Mouse (Mus musculus) neural tube, postnatal 0 days (tissue): Measurements from ENCODE around the gene Micu2. TPM values are rescaled to one million over a fixed set of nuclear protein-coding genes. Genes with fewer than 3 reads are reported as not detected.

Source experiments
- polyA plus RNA-seq: library from polyadenylated mRNA; unstranded; fragments of >200 nt; fragmentation: Nextera tagmentation; extraction: Ambion mirVana; gene quantifications from 2 replicates; pipeline ENCODE4 v1.2.1, GENCODE M21; 2015

Gene Micu2
- polyA plus RNA-seq, result 63.4 and 67.8 TPM in 2 replicates

DNA sequence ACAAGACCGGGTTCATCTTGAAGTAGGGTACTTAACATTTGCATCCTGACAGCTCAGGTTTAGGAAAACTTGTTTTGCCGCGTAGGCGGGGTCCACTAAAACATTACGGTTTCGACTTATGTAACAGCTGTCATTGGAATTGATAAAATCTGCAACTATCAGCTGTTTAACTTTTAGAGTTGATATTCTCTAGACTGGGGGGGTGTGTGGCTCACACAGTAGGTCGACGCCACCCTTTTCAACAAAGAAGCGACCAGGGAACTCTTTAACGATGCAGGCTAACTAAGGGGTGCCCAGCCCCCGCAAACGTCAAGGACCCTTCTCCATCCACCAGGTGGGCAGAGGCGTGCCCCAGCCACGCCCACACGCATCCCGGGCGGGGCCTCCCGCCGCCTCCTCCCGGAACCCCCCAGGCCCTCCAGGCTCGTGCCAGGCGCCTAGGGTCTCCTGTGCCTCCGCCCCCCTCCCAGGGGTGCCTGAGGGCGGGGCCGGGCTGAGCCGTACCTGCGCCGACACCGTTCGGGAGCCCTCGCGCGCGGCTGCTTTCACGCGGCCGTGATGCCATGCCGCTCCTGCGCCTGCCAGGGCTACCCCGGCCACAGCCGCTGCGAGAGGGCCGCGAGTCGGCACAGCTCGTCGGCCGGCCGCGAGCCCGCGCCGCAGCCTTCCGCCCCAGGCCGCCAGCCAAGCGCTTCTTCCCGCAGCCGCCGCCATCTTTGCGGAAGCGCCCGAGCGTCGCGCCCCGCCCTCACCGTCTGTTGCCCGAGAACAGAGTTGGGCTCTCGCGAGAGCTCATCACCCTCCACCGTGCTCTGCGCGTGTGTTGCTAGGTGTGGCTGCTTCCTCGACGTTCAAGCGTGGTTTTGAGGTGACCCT, at the start of gene Micu2:
Gene Micu2, minus strand, starts transcription at position 737 of the 876 bp plus-strand sequence.

DNA sequence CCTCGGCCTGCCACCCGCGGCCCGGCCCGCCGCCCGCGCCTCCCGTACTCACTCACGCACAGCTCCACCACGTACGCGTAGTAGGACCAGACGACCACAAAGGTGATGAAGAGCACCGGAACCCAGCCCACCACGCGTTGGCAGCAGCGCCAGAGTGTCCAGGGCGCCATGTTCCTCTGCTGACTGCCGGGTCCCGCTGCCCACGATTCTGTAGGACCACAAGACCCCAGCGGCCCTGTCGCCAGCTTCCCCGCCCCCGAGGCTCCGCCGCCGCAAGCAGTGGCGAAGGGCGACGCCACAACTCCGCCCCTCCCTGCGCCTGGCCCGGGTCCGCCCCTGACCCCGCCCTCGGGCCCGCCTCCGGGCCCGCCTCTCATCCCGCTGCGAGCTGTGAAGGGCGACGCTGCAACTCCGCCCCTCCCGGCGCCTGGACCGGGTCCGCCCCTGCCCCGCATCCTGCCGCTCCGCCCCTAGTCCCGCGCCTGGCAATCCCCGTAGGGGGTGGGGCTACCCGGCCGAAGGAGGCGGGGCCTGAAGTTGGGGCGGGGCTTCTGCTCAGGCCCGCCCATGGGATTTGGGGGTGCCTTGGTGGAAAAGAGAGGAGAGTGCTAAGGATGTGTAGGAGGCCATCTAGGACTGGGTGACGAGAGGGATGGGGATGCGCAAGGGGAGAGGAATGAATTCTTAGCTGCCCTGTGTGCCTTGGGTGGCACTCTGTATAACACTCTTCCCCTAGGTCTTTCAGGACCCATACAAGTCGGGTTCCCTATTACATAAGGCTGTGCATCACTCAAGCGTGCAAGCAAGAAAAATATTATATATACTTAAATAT, 108.8 kb downstream of the Micu2 start, which contains the start of gene Zdhhc20:
Gene Zdhhc20, minus strand, starts transcription at position 266 of the 832 bp plus-strand sequence.

Other genes starting within 250 kb of the Micu2 start
- gene Lats2, start 240.9 kb downstream of the Micu2 start, polyA plus RNA-seq, result 4.9 and 5.7 TPM in 2 replicates
- gene Sap18, start 201.1 kb downstream of the Micu2 start, polyA plus RNA-seq, result 29.0 and 38.2 TPM in 2 replicates
- gene Ska3, start 173.1 kb downstream of the Micu2 start, polyA plus RNA-seq, result 3.6 and 3.9 TPM in 2 replicates
- 219 and 220 TPM in 2 replicates for gene Mrpl57, start 173.0 kb downstream of the Micu2 start, polyA plus RNA-seq
- gene Zdhhc20, start 109.0 kb downstream of the Micu2 start, polyA plus RNA-seq, result 30.6 and 31.1 TPM in 2 replicates
- 27.6 and 29.1 TPM in 2 replicates for gene Fgf9, start 71.3 kb upstream of the Micu2 start, polyA plus RNA-seq